Mouse (Mus musculus) intestine, embryonic 15.5 days (tissue): Measurements from ENCODE around the gene Ssu72. TPM values are rescaled to one million over a fixed set of nuclear protein-coding genes. Genes with fewer than 3 reads are reported as not detected.

Experiments used
- ATAC-seq: fragments of 200-750 bp; cut with Nextera tagmentation; 2 replicates; pipeline ENCODE4 v1.8.0; 2017; ENCODE audit warnings: moderate TSS enrichment, moderate library complexity
- H3K27ac ChIP-seq: fragments of 300-500 bp; sonication (generic); 2 replicates; pipeline ENCODE4 v1.5.1; 2015; ENCODE audit warnings: mild to moderate bottlenecking, inconsistent platforms
- H3K27me3 ChIP-seq: fragments of 300-500 bp; sonication (generic); replicated peaks from 2 replicates; pipeline ENCODE4 v1.6.1; 2015; ENCODE audit warnings: inconsistent platforms
- H3K36me3 ChIP-seq: fragments of 300-500 bp; sonication (generic); 2 replicates; pipeline ENCODE4 v1.6.1; 2015; ENCODE audit warnings: inconsistent platforms
- H3K4me1 ChIP-seq: fragments of 300-500 bp; sonication (generic); replicated peaks from 2 replicates; pipeline ENCODE4 v1.6.1; 2015; ENCODE audit warnings: inconsistent platforms
- H3K4me2 ChIP-seq: fragments of 300-500 bp; sonication (generic); replicated peaks from 2 replicates; pipeline ENCODE4 v1.6.1; 2015; ENCODE audit warnings: mild to moderate bottlenecking, inconsistent platforms
- H3K4me3 ChIP-seq: fragments of 300-500 bp; sonication (generic); replicated peaks from 2 replicates; pipeline ENCODE4 v1.5.1; 2015; ENCODE audit warnings: inconsistent platforms
- H3K9ac ChIP-seq: fragments of 300-500 bp; sonication (generic); 2 replicates; pipeline ENCODE4 v1.6.1; 2015; ENCODE audit warnings: inconsistent platforms
- H3K9me3 ChIP-seq: fragments of 300-500 bp; sonication (generic); 2 replicates; pipeline ENCODE4 v1.6.1; 2016; ENCODE audit warnings: inconsistent platforms
- WGBS: fragments of 180-500 bp; shearing (Covaris S2); methylation state at CpG from one replicate; pipeline ENCODE4 v1.1.7; 2015; 5-methylcytosine and 5-hydroxymethylcytosine counted together
- polyA plus RNA-seq: library from polyadenylated mRNA; unstranded; fragments of >200 nt; fragmentation: Nextera tagmentation; extraction: Ambion mirVana; gene quantifications from 2 replicates; pipeline ENCODE4 v1.2.1, GENCODE M21; 2015

The Ssu72 gene
- polyA plus RNA-seq, 1 experiment from 2014 or later, result 153 TPM

- Histone ChIP-seq H3K4me2 (no peak overlapping the region), H3K4me3 (no peak overlapping the region), H3K4me1 (peaks cover 9% of the 10 kb centered on the region; the same call in 1 of the 2 replicates), H3K9me3 (no peaks in the 10 kb centered on the region), H3K27me3 (no peaks in the 10 kb centered on the region), H3K9ac (no peak overlapping the region), H3K27ac (no peak overlapping the region), H3K36me3 (no peaks in the 10 kb centered on the region)
- no peak for ATAC-seq
Observed at GRCm38 (mm10) chr4:155708988-155709387, 4.4 kb downstream of the Ssu72 start.

- Histone ChIP-seq H3K27me3 (no peaks in the 10 kb centered on the region), H3K4me2 (no peak overlapping the region), H3K27ac (no peak overlapping the region), H3K36me3 (0 out of 2 replicates have a peak, but pooled peaks cover 2% of the 10 kb centered on the region), H3K9me3 (no peaks in the 10 kb centered on the region), H3K4me1 (peaks cover 9% of the 10 kb centered on the region; the same call in 1 of the 2 replicates), H3K9ac (no peak overlapping the region), H3K4me3 (no peak overlapping the region)
- WGBS, result 61% methylated on average over 6 of the region's 6 CpGs
- no peak for ATAC-seq
Observed at GRCm38 (mm10) chr4:155710521-155711252, 6.1 kb downstream of the Ssu72 start.

- H3K27me3 ChIP-seq, result no peaks in the 10 kb centered on the region
- H3K27ac ChIP-seq, result no peak overlapping the region
- H3K9ac ChIP-seq, result no peak overlapping the region
- H3K9me3 ChIP-seq, result no peaks in the 10 kb centered on the region
- peaks cover 5% of the 10 kb centered on the region; the same call in 1 of the 2 replicates for H3K36me3 ChIP-seq
- no peaks in the 10 kb centered on the region for H3K4me1 ChIP-seq
- H3K4me3 ChIP-seq, result no peak overlapping the region
- 68% methylated on average over 4 of the region's 4 CpGs for WGBS
- ATAC-seq, result no peak; the same call in 1 of the 2 replicates
- H3K4me2 ChIP-seq, result no peak overlapping the region
Observed at GRCm38 (mm10) chr4:155721668-155722083, 17.1 kb downstream of the Ssu72 start.

- Histone ChIP-seq H3K36me3 (no peaks in the 10 kb centered on the region; the same call in 1 of the 2 replicates), H3K4me1 (no peaks in the 10 kb centered on the region), H3K4me3 (no peak overlapping the region), H3K27me3 (no peaks in the 10 kb centered on the region), H3K4me2 (no peak overlapping the region), H3K9ac (no peak overlapping the region), H3K9me3 (no peaks in the 10 kb centered on the region), H3K27ac (no peak overlapping the region)
- 75% methylated on average over 2 of the region's 2 CpGs for WGBS
- no peak for ATAC-seq
Observed at GRCm38 (mm10) chr4:155727993-155728392, 23.4 kb downstream of the Ssu72 start.

GRCm38 (mm10) chr4:155733267-155733666, 28.7 kb downstream of the Ssu72 start:
- Histone ChIP-seq H3K4me3 (no peak overlapping the region), H3K9ac (no peak overlapping the region), H3K27ac (no peak overlapping the region), H3K36me3 (no peaks in the 10 kb centered on the region; the same call in 1 of the 2 replicates), H3K4me1 (peaks cover 10% of the 10 kb centered on the region), H3K9me3 (no peaks in the 10 kb centered on the region), H3K27me3 (no peaks in the 10 kb centered on the region), H3K4me2 (no peak overlapping the region)
- no peak for ATAC-seq
- whole genome bisulfite sequencing, result 84% methylated on average over 10 of the region's 10 CpGs

GRCm38 (mm10) chr4:155734350-155734941, 29.8 kb downstream of the Ssu72 start, which contains the start of gene Tmem240:
TSS of gene Tmem240 (plus strand) at chr4:155734800.
- WGBS, result 1% methylated on average over 33 of the region's 35 CpGs
- H3K4me2 ChIP-seq, result peak within 1 kb of the TSS; percentile 84
- H3K4me3 ChIP-seq, result peak within 1 kb of the TSS; percentile 93
- peak; percentile 93 for ATAC-seq
- peaks cover 10% of the 10 kb centered on the region for H3K4me1 ChIP-seq
- no peaks in the 10 kb centered on the region for H3K9me3 ChIP-seq
- H3K27me3 ChIP-seq, result no peaks in the 10 kb centered on the region
- H3K27ac ChIP-seq, result peak within 1 kb of the TSS; percentile 90
- H3K36me3 ChIP-seq, result no peaks in the 10 kb centered on the region; the same call in 1 of the 2 replicates
- H3K9ac ChIP-seq, result peak within 1 kb of the TSS; percentile 78

GRCm38 (mm10) chr4:155734951-155735702, 30.5 kb downstream of the Ssu72 start:
- H3K36me3 ChIP-seq, result peaks cover under 1% of the 10 kb centered on the region; the same call in 1 of the 2 replicates
- peak overlapping the region; percentile 90 for H3K27ac ChIP-seq
- H3K4me2 ChIP-seq, result peak overlapping the region; percentile 84
- H3K9me3 ChIP-seq, result no peaks in the 10 kb centered on the region
- peak overlapping the region; percentile 78 for H3K9ac ChIP-seq
- peaks cover 10% of the 10 kb centered on the region for H3K4me1 ChIP-seq
- peak overlapping the region; percentile 93 for H3K4me3 ChIP-seq
- no peaks in the 10 kb centered on the region for H3K27me3 ChIP-seq
- ATAC-seq, result peak; percentile 80
- under 1% methylated on average over 54 of the region's 79 CpGs for WGBS

GRCm38 (mm10) chr4:155735788-155736187, 31.2 kb downstream of the Ssu72 start:
- Histone ChIP-seq H3K4me1 (peaks cover 10% of the 10 kb centered on the region), H3K4me2 (peak overlapping the region; percentile 84), H3K36me3 (peaks cover 4% of the 10 kb centered on the region; the same call in 1 of the 2 replicates), H3K27ac (0 out of 2 replicates have a peak overlapping the region, but pooled peaks have one; percentile 8), H3K4me3 (peak overlapping the region; percentile 93), H3K27me3 (no peaks in the 10 kb centered on the region), H3K9ac (peak overlapping the region; percentile 78), H3K9me3 (no peaks in the 10 kb centered on the region)
- 69% methylated on average over 5 of the region's 5 CpGs for WGBS
- no peak for ATAC-seq

- no peak overlapping the region for H3K4me3 ChIP-seq
- WGBS, result 90% methylated on average over 5 of the region's 5 CpGs
- peaks cover 10% of the 10 kb centered on the region for H3K4me1 ChIP-seq
- H3K9me3 ChIP-seq, result no peaks in the 10 kb centered on the region
- no peak overlapping the region for H3K4me2 ChIP-seq
- ATAC-seq, result no peak
- peaks cover 4% of the 10 kb centered on the region; the same call in 1 of the 2 replicates for H3K36me3 ChIP-seq
- no peak overlapping the region for H3K9ac ChIP-seq
- H3K27ac ChIP-seq, result no peak overlapping the region
- no peaks in the 10 kb centered on the region for H3K27me3 ChIP-seq
Observed at GRCm38 (mm10) chr4:155736421-155736820, 31.8 kb downstream of the Ssu72 start.

GRCm38 (mm10) chr4:155738262-155738661, 33.7 kb downstream of the Ssu72 start:
- Histone ChIP-seq H3K9me3 (no peaks in the 10 kb centered on the region), H3K4me2 (no peak overlapping the region), H3K27ac (no peak overlapping the region), H3K36me3 (peaks cover 12% of the 10 kb centered on the region; the same call in 1 of the 2 replicates), H3K27me3 (no peaks in the 10 kb centered on the region), H3K4me3 (no peak overlapping the region), H3K9ac (no peak overlapping the region), H3K4me1 (peaks cover 10% of the 10 kb centered on the region)
- ATAC-seq, result no peak
- WGBS, result 50% methylated on average over 8 of the region's 8 CpGs

- Histone ChIP-seq H3K27me3 (no peaks in the 10 kb centered on the region), H3K4me2 (no peak overlapping the region), H3K9ac (no peak overlapping the region), H3K4me3 (no peak overlapping the region), H3K4me1 (peaks cover 10% of the 10 kb centered on the region), H3K36me3 (peaks cover 12% of the 10 kb centered on the region; the same call in 1 of the 2 replicates), H3K27ac (no peak overlapping the region), H3K9me3 (no peaks in the 10 kb centered on the region)
- no peak for ATAC-seq
- WGBS, result 74% methylated on average over 6 of the region's 6 CpGs
Observed at GRCm38 (mm10) chr4:155739152-155739551, 34.6 kb downstream of the Ssu72 start.
